Mouse (Mus musculus) ES-E14 (cell line): ENCODE data around the gene Ppp2ca.

Source experiments
- ZC3H11A ChIP-seq: IDR thresholded peaks from 2 replicates; pipeline ENCODE4 v1.6.1; 2012; ENCODE audit warnings: low read depth, mild to moderate bottlenecking, inconsistent platforms, low read length, borderline replicate concordance
- ZNF384 ChIP-seq: IDR thresholded peaks from 2 replicates; pipeline ENCODE4 v1.6.1; 2012; ENCODE audit warnings: low read depth, low read length, inconsistent platforms

DNA sequence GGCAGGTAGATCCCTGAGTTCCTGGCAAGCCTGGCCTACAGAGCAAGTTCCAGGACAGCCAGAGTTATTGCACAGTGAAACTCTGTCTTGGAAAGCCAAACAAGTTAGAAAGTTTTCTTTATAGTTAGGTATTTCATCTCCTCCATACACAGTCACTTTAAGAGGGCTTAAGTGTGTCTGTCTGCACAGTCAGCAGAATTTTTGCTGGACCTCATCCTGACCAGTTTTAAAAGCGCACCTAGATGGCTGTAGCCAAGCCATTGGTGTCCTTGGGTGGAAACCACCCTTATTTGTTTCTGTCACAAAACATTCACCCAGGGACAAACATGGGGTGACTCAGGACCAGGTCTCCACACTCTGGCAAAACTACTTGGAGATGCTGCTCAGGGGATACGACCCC, 17.8 kb upstream of the Ppp2ca start:
- TF ChIP-seq ZNF384 = no peak
- TF ChIP-seq ZC3H11A = no peak
